Mouse (Mus musculus): ENCODE results near the gene Slc25a22.

GRCm38 (mm10) chr7:141459301-141459711, 21.6 kb upstream of the Slc25a22 start:
- TF ChIP-seq POLR2A (IDR thresholded peaks at IDR 0.05; ENCODE audit: low read depth, low read length) (no peak), E2F4 (IDR thresholded peaks at IDR 0.05; ENCODE audit: insufficient replicate concordance, low read depth, low read length) (no peak), SMC3 (IDR thresholded peaks at IDR 0.05; ENCODE audit: low read depth, low read length) (no peak), CTCF (conservative IDR thresholded peaks at IDR 0.05 in 1 of 2, IDR thresholded peaks at IDR 0.05 in 1 of 2; ENCODE audit: low read depth in 2 of 2, low read length in 2 of 2) (no peak), JUND (conservative IDR thresholded peaks at IDR 0.05; ENCODE audit: low read depth, low read length) (no peak), MYC (IDR thresholded peaks at IDR 0.05; ENCODE audit: low read depth, low read length) (no peak), TBP (conservative IDR thresholded peaks at IDR 0.05; ENCODE audit: low read depth, low read length) (no peak), MAZ (IDR thresholded peaks at IDR 0.05; ENCODE audit: low read depth, low read length) (no peak)

Data from CH12.LX (cell line).